Mouse (Mus musculus) cerebellum, adult 2 months (tissue): ENCODE measurements around the gene Kpnb1.

Experiments
- CTCF ChIP-seq: fragments of 200-500 bp; IDR thresholded peaks from 2 replicates; pipeline ENCODE4 v1.5.1; 2011; ENCODE audit warnings: low read depth, mild to moderate bottlenecking, control low read depth, low read length, moderate library complexity, borderline replicate concordance; ENCODE audit not compliant: insufficient read depth
- POLR2A ChIP-seq: fragments of 200-500 bp; IDR thresholded peaks from 2 replicates; pipeline ENCODE4 v1.6.1; 2011; ENCODE audit warnings: low read length, control low read depth, borderline replicate concordance; ENCODE audit not compliant: insufficient read depth

- TF ChIP-seq CTCF = no peak
- no peak for TF ChIP-seq POLR2A
Observed at GRCm38 (mm10) chr11:97120221-97120620, 67.5 kb downstream of the Kpnb1 start.
